Mouse (Mus musculus) midbrain, embryonic 11.5 days (tissue): Measurements from ENCODE around the gene A930004D18Rik. TPM values are rescaled to one million over a fixed set of nuclear protein-coding genes. Genes with fewer than 3 reads are reported as not detected.
"Not testable (repeated sequence)": the region's sequence is repeated elsewhere in the genome, so short reads cannot be mapped to it uniquely, and the experiment has no call there.

Experiments used
- ATAC-seq: fragments of 200-750 bp; cut with Nextera tagmentation; 2 replicates; pipeline ENCODE4 v1.8.0; 2017; ENCODE audit warnings: moderate TSS enrichment, moderate library complexity; ENCODE audit not compliant: low FRiP score
- DNase-seq: peaks from one replicate; pipeline ENCODE4 v3.0.0; 2015; ENCODE audit warnings: low spot score; ENCODE audit errors: missing footprints
- H3K27ac ChIP-seq: fragments of 300-500 bp; sonication (generic); 2 replicates; pipeline ENCODE4 v1.5.1; 2014; ENCODE audit warnings: low read depth, low read length
- H3K27me3 ChIP-seq: fragments of 300-500 bp; sonication (generic); 2 replicates; pipeline ENCODE4 v1.6.1; 2014; ENCODE audit warnings: mild to moderate bottlenecking, low read length, moderate library complexity, mixed read lengths; ENCODE audit not compliant: control insufficient read depth, insufficient read depth
- H3K36me3 ChIP-seq: fragments of 300-500 bp; sonication (generic); 2 replicates; pipeline ENCODE4 v1.6.1; 2014; ENCODE audit warnings: mild to moderate bottlenecking, low read length, moderate library complexity, mixed read lengths; ENCODE audit not compliant: control insufficient read depth, insufficient read depth
- H3K4me1 ChIP-seq: fragments of 300-500 bp; sonication (generic); 2 replicates; pipeline ENCODE4 v1.6.1; 2014; ENCODE audit warnings: low read length; ENCODE audit not compliant: control insufficient read depth, insufficient read depth
- H3K4me2 ChIP-seq: fragments of 300-500 bp; sonication (generic); 2 replicates; pipeline ENCODE4 v1.6.1; 2014; ENCODE audit warnings: mild to moderate bottlenecking, moderate library complexity
- H3K4me3 ChIP-seq: fragments of 300-500 bp; sonication (generic); 2 replicates; pipeline ENCODE4 v1.5.1; 2014; ENCODE audit warnings: low read depth, low read length
- H3K9ac ChIP-seq: fragments of 300-500 bp; sonication (generic); 2 replicates; pipeline ENCODE4 v1.6.1; 2014; ENCODE audit warnings: low read length
- H3K9me3 ChIP-seq: fragments of 300-500 bp; sonication (generic); 2 replicates; pipeline ENCODE4 v1.6.1; 2016; ENCODE audit warnings: low read length; ENCODE audit not compliant: control insufficient read depth
- WGBS: fragments of 180-500 bp; shearing (Covaris S2); extraction: QIAGEN DNeasy Blood & Tissue Kit; methylation state at CpG from one replicate; pipeline ENCODE4 v1.1.7; 2014; 5-methylcytosine and 5-hydroxymethylcytosine counted together
- microRNA-seq: library from miRNA; unstranded; fragments of <30 nt; microRNA quantifications from one replicate; pipeline ENCODE4, GENCODE M21; 2017
- polyA plus RNA-seq: library from polyadenylated mRNA; unstranded; fragments of >200 nt; fragmentation: Nextera tagmentation; extraction: Ambion mirVana; gene quantifications from 2 replicates; pipeline ENCODE4 v1.2.1, GENCODE M21; 2014

The A930004D18Rik gene
- polyA plus RNA-seq, 1 experiment from 2014 or later, result 10.5 TPM

DNA sequence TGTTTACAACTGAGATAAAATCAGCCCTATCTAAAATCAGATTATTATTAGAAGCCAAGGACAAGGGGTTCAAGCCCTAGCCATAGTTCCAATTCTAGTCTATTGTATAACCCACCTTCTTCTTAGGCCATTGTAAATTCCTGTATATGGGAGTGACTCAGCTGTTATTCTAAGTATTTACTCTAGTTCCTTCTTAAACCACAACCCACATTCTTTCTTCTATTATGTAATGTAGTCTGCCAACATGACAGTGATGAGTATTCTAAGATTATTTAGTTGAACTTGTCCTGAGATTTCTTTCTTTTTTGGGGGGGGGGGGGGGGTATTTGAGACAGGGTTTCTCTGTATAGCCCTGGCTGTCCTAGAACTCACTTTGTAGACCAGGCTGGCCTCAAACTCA, 59.9 kb downstream of the A930004D18Rik start:
- not testable (repeated sequence) for H3K36me3 ChIP-seq, H3K27me3 ChIP-seq, ATAC-seq, H3K27ac ChIP-seq, H3K4me2 ChIP-seq, H3K9me3 ChIP-seq, DNase-seq, H3K4me3 ChIP-seq, H3K4me1 ChIP-seq, H3K9ac ChIP-seq

- Histone ChIP-seq H3K4me1 (peaks cover 1% of the 10 kb centered on the region), H3K9me3 (no peaks in the 10 kb centered on the region), H3K27me3 (no peaks in the 10 kb centered on the region), H3K36me3 (no peaks in the 10 kb centered on the region), H3K4me2 (no peak overlapping the region), H3K9ac (no peak overlapping the region), H3K4me3 (no peak overlapping the region), H3K27ac (no peak overlapping the region)
- WGBS, result 80% methylated on average over 4 of the region's 4 CpGs
- ATAC-seq (no peak), DNase-seq (peak; percentile 21)
Observed at GRCm38 (mm10) chr2:17975601-17976327, 61.8 kb downstream of the A930004D18Rik start.

Small RNA genes lying within 50 kb of the gene (microRNA-seq; reads per million reads assigned to microRNA genes)
- 13.1 reads per million, percentile 33 among the genes with 10 or more reads in this experiment for gene Mir7655

Other genes starting within 250 kb of the A930004D18Rik start
- gene H2al2a, start 40.8 kb downstream of the A930004D18Rik start, polyA plus RNA-seq, result not detected in 2 replicates
- 22.9 and 23.4 TPM in 2 replicates for gene Skida1, start 11.3 kb upstream of the A930004D18Rik start, polyA plus RNA-seq
- gene Mllt10, start 17.5 kb upstream of the A930004D18Rik start, polyA plus RNA-seq, result 54.1 and 57.2 TPM in 2 replicates